Mouse (Mus musculus): ENCODE measurements around the gene Klk1b3. TPM values are rescaled to one million over a fixed set of nuclear protein-coding genes. Genes with fewer than 3 reads are reported as not detected.

The Klk1b3 gene
- total and polyA plus RNA-seq, 3 experiments, result not detected

GRCm38 (mm10) chr7:44239913-44240312 lies 41.9 kb downstream of the Klk1b3 start:
- intact Hi-C loops (cut with DNase I), result loop anchor here (10.0 kb wide), 1 partner anchor 65 kb away; the partner anchor contains the start of gene Clec11a
- 38% methylated on average over 2 of the region's 2 CpGs for WGBS
- no peak for DNase-seq
- Histone ChIP-seq H3K27ac (no peak overlapping the region), H3K4me1 (ENCODE audit: control insufficient read depth, insufficient read depth, low read length) (no peaks in the 10 kb centered on the region), H3K27me3 (ENCODE audit: control insufficient read depth, insufficient read depth, low read length) (no peaks in the 10 kb centered on the region), H3K4me3 (no peak overlapping the region), H3K9ac (ENCODE audit: low read depth, low read length) (no peak overlapping the region), H3K79me2 (replicated peaks; ENCODE audit: control insufficient read depth, insufficient read depth, low read length) (no peaks in the 10 kb centered on the region), H3K36me3 (ENCODE audit: control insufficient read depth, insufficient read depth, low read length) (no peaks in the 10 kb centered on the region)
- TF ChIP-seq POLR2A (IDR thresholded peaks at IDR 0.05; ENCODE audit: insufficient read depth, low read depth, low read length), result no peak
- no peak for TF ChIP-seq CTCF (IDR thresholded peaks at IDR 0.05)

- Histone ChIP-seq H3K9ac (ENCODE audit: low read depth, low read length) (no peak overlapping the region), H3K79me2 (replicated peaks; ENCODE audit: control insufficient read depth, insufficient read depth, low read length) (no peaks in the 10 kb centered on the region), H3K27me3 (ENCODE audit: control insufficient read depth, insufficient read depth, low read length) (no peaks in the 10 kb centered on the region), H3K4me3 (no peak overlapping the region), H3K4me1 (ENCODE audit: control insufficient read depth, insufficient read depth, low read length) (peaks cover 1% of the 10 kb centered on the region), H3K36me3 (ENCODE audit: control insufficient read depth, insufficient read depth, low read length) (no peaks in the 10 kb centered on the region), H3K27ac (no peak overlapping the region)
- intact Hi-C loops (cut with DNase I), result loop anchor here (10.0 kb wide), 1 partner anchor 64 kb away; the partner anchor contains the start of gene Clec11a
- DNase-seq, result no peak
- TF ChIP-seq EP300 (IDR thresholded peaks at IDR 0.05; ENCODE audit: insufficient read depth, low read depth, low read length) (no peak), CTCF (IDR thresholded peaks at IDR 0.05) (no peak), POLR2A (IDR thresholded peaks at IDR 0.05; ENCODE audit: insufficient read depth, low read depth, low read length) (no peak)
- WGBS, result 19% methylated on average over 1 of the region's 1 CpGs
These were observed 42.7 kb downstream of the Klk1b3 start for GRCm38 (mm10) chr7:44240712-44241111.

GRCm38 (mm10) chr7:44241163-44241562 lies 43.2 kb downstream of the Klk1b3 start:
- Histone ChIP-seq H3K36me3 (ENCODE audit: control insufficient read depth, insufficient read depth, low read length) (no peaks in the 10 kb centered on the region), H3K4me1 (ENCODE audit: control insufficient read depth, insufficient read depth, low read length) (peaks cover 1% of the 10 kb centered on the region), H3K9ac (ENCODE audit: low read depth, low read length) (no peak overlapping the region), H3K27me3 (ENCODE audit: control insufficient read depth, insufficient read depth, low read length) (no peaks in the 10 kb centered on the region), H3K4me3 (no peak overlapping the region), H3K27ac (no peak overlapping the region), H3K79me2 (replicated peaks; ENCODE audit: control insufficient read depth, insufficient read depth, low read length) (no peaks in the 10 kb centered on the region)
- intact Hi-C loops (cut with DNase I), result loop anchor here (10.0 kb wide), 1 partner anchor 64 kb away; the partner anchor contains the start of gene Clec11a
- WGBS, result 72% methylated on average over 2 of the region's 2 CpGs
- TF ChIP-seq CTCF (IDR thresholded peaks at IDR 0.05) (no peak), POLR2A (IDR thresholded peaks at IDR 0.05; ENCODE audit: insufficient read depth, low read depth, low read length) (no peak), EP300 (IDR thresholded peaks at IDR 0.05; ENCODE audit: insufficient read depth, low read depth, low read length) (no peak)
- DNase-seq, result no peak

- H3K27me3 ChIP-seq (ENCODE audit: control insufficient read depth, insufficient read depth, low read length), result no peaks in the 10 kb centered on the region
- intact Hi-C loops (cut with DNase I), result loop anchor here (10.0 kb wide), 1 partner anchor 61 kb away; the partner anchor contains the start of gene Clec11a
- H3K9ac ChIP-seq (ENCODE audit: low read depth, low read length), result no peak overlapping the region
- H3K4me3 ChIP-seq, result no peak overlapping the region
- 0 out of 2 replicates have a peak, but pooled peaks cover 1% of the 10 kb centered on the region for H3K79me2 ChIP-seq (replicated peaks; ENCODE audit: control insufficient read depth, insufficient read depth, low read length)
- H3K4me1 ChIP-seq (ENCODE audit: control insufficient read depth, insufficient read depth, low read length), result peaks cover 1% of the 10 kb centered on the region
- H3K27ac ChIP-seq, result no peak overlapping the region
- 0 out of 2 replicates have a peak, but pooled peaks cover 2% of the 10 kb centered on the region for H3K36me3 ChIP-seq (ENCODE audit: control insufficient read depth, insufficient read depth, low read length)
- no peak for DNase-seq
- 50% methylated on average over 1 of the region's 1 CpGs for WGBS
- TF ChIP-seq EP300 (IDR thresholded peaks at IDR 0.05; ENCODE audit: insufficient read depth, low read depth, low read length), result no peak
- no peak for TF ChIP-seq CTCF (IDR thresholded peaks at IDR 0.05)
- TF ChIP-seq POLR2A (IDR thresholded peaks at IDR 0.05; ENCODE audit: insufficient read depth, low read depth, low read length), result no peak
These were observed 46.1 kb downstream of the Klk1b3 start for GRCm38 (mm10) chr7:44244080-44244479.

GRCm38 (mm10) chr7:44246055-44246983 lies 48.3 kb downstream of the Klk1b3 start, which contains the start of the genes 1700028J19Rik and 2410002F23Rik:
Gene 1700028J19Rik, minus strand, starts transcription at chr7:44246695.
Gene 2410002F23Rik, plus strand, starts transcription at chr7:44246722.
- WGBS, result under 1% methylated on average over 58 of the region's 62 CpGs
- H3K4me1 ChIP-seq (ENCODE audit: control insufficient read depth, insufficient read depth, low read length), result peaks cover 1% of the 10 kb centered on the region
- DNase-seq, result peak; percentile 91 to 96
- intact Hi-C loops (cut with DNase I), result loop anchor here (5.0 to 10.0 kb wide), 3 partner anchors 58 to 306 kb away; partner anchors contain the start of genes Aspdh, Clec11a, Josd2 and Nr1h2
- peak within 1 kb of the TSS; percentile 99 for H3K27ac ChIP-seq
- no peaks in the 10 kb centered on the region for H3K27me3 ChIP-seq (ENCODE audit: control insufficient read depth, insufficient read depth, low read length)
- H3K36me3 ChIP-seq (ENCODE audit: control insufficient read depth, insufficient read depth, low read length), result 0 out of 2 replicates have a peak, but pooled peaks cover 2% of the 10 kb centered on the region
- TF ChIP-seq CTCF (IDR thresholded peaks at IDR 0.05), result no peak; the same call in 1 of the 2 replicates
- TF ChIP-seq EP300 (IDR thresholded peaks at IDR 0.05; ENCODE audit: insufficient read depth, low read depth, low read length), result 0 out of 2 replicates have a peak, but pooled peaks have one; percentile 37
- TF ChIP-seq POLR2A (IDR thresholded peaks at IDR 0.05; ENCODE audit: insufficient read depth, low read depth, low read length), result peak; percentile 94
- H3K79me2 ChIP-seq (replicated peaks; ENCODE audit: control insufficient read depth, insufficient read depth, low read length), result 0 out of 2 replicates have a peak, but pooled peaks cover 1% of the 10 kb centered on the region
- peak within 1 kb of the TSS; percentile 97 for H3K4me3 ChIP-seq
- peak within 1 kb of the TSS; percentile 91 for H3K9ac ChIP-seq (ENCODE audit: low read depth, low read length)
